Mouse (Mus musculus) cerebellum, adult 9-10 months (tissue): ENCODE results near the gene Lrtm1.
A peak's percentile ranks its signal among the peaks of the same experiment; 100 is the strongest.

ENCODE experiments used
- DNase-seq: peaks from one replicate; pipeline ENCODE4 v3.0.0; 2022

The Lrtm1 gene

GRCm38 (mm10) chr14:29038246-29038645, 20.2 kb downstream of the Lrtm1 start:
- no peak for DNase-seq

DNA sequence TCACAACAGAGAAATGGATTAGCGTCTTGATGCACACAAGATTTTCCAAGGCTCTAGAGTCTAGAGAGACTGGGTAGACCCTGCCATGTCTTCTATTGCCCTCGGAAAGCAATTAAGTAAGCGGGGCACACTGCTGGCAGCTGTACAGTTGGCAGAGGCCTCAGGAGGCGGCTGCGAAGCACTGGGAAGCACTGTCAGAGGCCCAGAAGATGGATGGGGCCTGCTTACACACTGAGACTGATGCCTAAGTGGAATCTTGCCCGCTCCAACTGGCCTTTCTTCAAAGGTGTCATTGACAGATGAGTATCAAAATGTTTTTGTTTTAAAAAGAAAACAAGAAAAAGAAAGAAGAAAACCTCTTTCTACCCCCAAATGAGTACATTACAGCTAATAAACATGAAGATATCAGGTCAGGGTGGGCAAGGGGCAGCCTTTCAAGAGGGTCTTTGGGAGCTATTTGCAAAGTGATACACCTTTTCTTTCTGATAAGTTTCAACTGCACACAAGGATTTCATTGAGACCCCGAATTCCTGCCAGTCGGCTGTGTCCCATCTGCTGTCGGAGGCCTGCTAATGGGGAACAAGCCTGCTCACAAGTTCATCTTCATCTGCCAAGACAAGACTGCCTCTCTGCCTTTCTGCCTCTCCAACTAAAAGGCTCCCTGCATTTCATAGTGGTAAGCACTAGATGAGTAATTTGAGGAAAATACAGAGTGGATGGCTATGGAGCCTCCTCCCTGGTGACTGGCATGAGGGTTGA, 22.8 kb downstream of the Lrtm1 start:
- DNase-seq = no peak

GRCm38 (mm10) chr14:29041498-29041897, 23.5 kb downstream of the Lrtm1 start:
- DNase-seq = no peak

- no peak for DNase-seq
These were observed 24.3 kb downstream of the Lrtm1 start for GRCm38 (mm10) chr14:29042355-29042754.

GRCm38 (mm10) chr14:29051951-29052835, 34.2 kb downstream of the Lrtm1 start:
- DNase-seq = no peak

DNA sequence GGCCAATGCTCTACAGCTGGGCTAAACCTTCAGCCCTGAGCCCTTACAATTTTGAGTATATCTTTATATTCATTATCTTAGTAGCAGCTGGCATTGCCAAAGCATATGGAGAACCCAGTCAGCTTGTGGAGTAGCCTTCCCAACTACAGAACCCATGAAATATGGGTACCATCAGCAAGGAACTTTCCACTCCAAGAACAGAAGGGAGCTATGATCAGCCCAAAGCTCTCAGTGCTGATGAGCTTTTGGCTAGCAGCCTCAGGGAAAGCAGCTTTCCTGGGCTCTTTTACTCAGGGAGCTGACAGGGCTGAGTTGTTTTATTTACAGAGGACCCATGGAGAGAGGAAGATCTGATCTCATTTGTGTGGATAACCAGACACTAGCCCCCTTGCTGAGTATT, 42.7 kb downstream of the Lrtm1 start:
- no peak for DNase-seq

DNA sequence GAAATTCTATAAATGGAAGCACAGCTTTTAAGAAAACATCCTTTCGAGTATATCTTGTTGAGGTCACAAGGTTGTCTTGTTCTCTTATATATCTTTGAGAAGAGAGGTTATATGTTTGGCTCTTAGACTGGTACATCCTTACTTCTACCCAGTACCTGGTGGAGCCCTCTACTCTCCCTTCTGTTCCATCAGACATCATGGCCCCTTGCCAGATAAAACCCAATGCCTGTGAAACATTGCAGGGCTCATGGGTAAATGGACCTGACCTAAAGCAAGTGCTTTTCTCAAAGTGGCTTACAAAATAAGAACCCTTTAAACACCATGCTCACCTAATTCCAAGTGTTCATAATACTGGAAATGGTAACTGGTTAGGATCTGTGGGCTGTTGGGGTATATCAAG, 43.5 kb downstream of the Lrtm1 start:
- DNase-seq = no peak

- DNase-seq = no peak
These were observed 44.7 kb downstream of the Lrtm1 start for GRCm38 (mm10) chr14:29062676-29063075.

DNA sequence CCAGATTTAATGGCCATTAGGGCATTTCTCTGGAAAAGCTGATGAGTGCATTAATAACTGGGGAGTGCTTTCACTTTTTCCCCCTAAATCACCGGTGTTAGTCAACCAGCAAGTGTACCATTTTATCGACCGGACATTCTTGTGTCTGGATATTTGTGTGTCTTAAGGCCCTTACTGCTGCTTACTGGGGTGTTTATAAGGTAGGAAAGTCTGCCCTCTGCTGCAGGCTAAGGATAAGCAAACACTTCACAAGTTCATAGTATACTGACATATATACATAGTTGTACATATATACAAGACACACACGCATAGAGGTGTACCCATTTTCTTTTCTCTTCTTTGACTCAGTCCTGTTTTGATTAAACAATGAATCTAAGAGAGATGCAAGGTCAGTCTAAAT, 55.7 kb downstream of the Lrtm1 start:
- peak; percentile 20 for DNase-seq

- no peak for DNase-seq
These were observed 59.4 kb downstream of the Lrtm1 start for GRCm38 (mm10) chr14:29077418-29077817.

DNA sequence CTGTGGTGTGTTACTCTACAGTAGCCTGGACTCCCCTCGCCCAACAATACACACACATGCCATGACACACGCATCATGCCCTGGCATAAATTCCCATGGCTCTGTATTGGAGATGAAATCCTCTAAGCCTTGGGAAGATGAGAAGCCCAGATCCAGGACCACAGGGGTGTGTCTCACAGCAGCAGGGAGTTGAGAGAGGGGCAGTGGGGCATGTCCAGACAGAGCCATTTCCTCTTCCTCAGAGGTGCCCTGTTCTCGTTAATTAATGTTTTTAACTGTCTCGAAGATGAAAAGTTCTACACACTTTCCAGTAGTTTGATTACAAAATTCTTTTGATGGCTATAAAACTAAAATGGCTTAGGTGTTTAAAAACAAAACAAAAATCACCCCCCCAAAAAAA, 62.2 kb downstream of the Lrtm1 start:
- DNase-seq = no peak

GRCm38 (mm10) chr14:29080630-29081029, 62.6 kb downstream of the Lrtm1 start:
- no peak for DNase-seq

DNA sequence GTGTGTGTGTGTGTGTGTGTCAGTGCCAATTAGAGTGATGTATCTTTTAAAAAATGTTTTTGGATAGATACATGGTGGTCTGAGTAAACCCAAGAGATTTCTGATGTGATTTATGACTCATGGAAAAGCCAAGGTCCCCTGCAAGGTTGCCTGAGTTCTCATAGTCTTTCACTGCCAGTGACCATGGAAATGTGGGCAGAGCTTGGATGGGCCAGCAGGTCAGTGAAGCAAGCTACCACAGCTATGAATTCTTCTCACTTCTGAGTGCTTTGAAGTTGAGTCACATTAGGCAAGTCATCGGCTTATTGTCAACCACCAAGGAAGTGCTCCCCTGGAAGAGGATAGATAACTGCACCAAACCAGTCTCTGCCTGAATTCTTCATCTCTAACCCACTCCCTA, 64.2 kb downstream of the Lrtm1 start:
- DNase-seq = no peak
